Mouse (Mus musculus) embryo, embryonic 11.5 days (tissue): Measurements from ENCODE around the gene Gm10719.
A peak's percentile ranks its signal among the peaks of the same experiment; 100 is the strongest.
"Not testable (repeated sequence)": the region's sequence is repeated elsewhere in the genome, so short reads cannot be mapped to it uniquely, and the experiment has no call there.

Experiments
- DNase-seq: peaks from one replicate; pipeline ENCODE4 v3.0.0-alpha.2; 2012; ENCODE audit warnings: low read depth, low spot score

Gm10719 gene

DNA sequence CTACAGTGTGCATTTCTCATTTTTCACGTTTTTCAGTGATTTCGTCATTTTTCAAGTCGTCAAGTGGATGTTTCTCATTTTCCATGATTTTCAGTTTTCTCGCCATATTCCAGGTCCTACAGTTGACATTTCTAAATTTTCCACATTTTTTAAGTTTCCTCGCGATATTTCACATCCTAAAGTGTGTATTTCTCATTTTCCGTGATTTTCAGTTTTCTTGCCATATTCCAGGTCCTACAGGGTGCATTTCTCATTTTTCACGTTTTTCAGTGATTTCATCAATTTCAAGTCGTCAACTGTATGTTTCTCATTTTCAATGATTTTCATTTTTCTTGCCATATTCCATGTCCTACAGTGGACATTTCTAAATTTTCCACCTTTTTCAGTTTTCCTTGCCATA, at the start of gene Gm10719:
Gene Gm10719, plus strand, starts transcription at position 301 of the 400 bp plus-strand sequence.
- DNase-seq = not testable (repeated sequence)

DNA sequence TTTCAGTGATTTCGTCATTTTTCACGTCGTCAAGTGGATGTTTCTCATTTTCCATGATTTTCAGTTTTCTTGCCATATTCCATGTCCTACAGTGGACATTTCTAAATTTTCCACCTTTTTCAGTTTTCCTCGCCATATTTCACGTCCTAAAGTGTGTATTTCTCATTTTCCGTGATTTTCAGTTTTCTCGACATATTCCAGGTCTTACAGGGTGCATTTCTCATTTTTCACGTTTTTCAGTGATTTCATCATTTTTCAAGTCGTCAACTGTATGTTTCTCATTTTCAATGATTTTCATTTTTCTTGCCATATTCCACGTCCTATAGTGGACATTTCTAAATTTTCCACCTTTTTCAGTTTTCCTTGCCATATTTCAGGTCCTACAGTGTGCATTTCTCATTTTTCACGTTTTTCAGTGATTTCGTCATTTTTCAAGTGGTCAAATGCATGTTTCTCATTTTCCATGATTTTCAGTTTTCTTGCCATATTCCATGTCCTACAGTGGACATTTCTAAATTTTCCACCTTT, 16.7 kb upstream of the Gm10719 start, which contains the start of gene Gm10722:
Gene Gm10722, plus strand, starts transcription at position 478 of the 528 bp plus-strand sequence.
- DNase-seq = peak; percentile 27

- not testable (repeated sequence) for DNase-seq
Observed at GRCm38 (mm10) chr9:3001006-3001405, 16.2 kb upstream of the Gm10719 start.

GRCm38 (mm10) chr9:3001948-3002659, 15.1 kb upstream of the Gm10719 start:
- peak; percentile 9 for DNase-seq

DNA sequence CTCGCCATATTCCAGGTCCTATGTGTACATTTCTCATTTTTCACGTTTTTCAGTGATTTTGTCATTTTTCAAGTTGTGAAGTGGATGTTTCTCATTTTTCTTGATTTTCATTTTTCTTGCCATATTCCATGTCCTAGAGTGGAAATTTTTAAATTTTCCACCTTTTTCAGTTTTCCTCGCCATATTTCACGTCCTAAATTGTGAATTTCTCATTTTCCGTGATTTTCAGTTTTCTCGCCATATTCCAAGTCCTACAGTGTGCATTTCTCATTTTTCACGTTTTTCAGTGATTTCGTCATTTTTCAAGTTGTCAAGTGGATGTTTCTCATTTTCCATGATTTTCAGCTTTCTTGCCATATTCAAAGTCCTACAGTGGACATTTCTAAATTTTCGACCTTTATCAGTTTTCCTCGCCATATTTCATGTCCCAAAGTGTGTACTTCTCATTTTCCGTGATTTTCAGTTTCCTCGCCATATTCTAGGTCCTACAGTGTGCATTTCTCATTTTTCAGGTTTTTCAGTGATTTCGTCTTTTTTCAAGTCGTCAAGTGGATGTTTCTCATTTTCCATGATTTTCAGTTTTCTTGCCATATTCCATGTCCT, 14.3 kb upstream of the Gm10719 start, which contains the start of gene Gm11168:
Gene Gm11168, plus strand, starts transcription at position 553 of the 603 bp plus-strand sequence.
- DNase-seq = not testable (repeated sequence)

DNA sequence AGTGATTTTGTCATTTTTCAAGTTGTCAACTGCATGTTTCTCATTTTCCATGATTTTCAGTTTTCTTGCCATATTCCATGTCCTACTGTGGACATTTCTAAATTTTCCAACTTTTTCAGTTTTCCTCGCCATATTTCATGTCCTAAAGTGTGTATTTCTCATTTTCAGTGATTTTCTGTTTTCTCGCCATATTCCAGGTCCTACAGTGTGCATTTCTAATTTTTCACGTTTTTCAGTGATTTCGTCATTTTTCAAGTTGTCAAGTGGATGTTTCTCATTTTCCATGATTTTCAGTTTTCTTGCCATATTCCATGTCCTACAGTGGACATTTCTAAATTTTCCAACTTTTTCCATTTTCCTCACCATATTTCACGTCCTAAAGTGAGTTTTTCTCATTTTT, 11.0 kb upstream of the Gm10719 start:
- not testable (repeated sequence) for DNase-seq

DNA sequence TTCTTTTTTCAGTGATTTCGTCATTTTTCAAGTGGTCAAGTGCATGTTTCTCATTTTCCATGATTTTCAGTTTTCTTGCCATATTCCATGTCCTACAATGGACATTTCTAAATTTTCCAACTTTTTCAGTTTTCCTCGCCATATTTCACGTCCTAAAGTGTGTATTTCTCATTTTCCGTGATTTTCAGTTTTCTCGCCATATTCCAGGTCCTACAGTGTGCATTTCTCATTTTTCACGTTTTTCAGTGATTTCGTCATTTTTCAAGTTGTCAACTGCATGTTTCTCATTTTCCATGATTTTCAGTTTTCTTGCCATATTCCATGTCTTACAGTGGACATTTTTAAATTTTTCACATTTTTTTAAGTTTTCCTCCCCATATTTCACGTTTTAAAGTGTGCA, 10.6 kb upstream of the Gm10719 start:
- not testable (repeated sequence) for DNase-seq

DNA sequence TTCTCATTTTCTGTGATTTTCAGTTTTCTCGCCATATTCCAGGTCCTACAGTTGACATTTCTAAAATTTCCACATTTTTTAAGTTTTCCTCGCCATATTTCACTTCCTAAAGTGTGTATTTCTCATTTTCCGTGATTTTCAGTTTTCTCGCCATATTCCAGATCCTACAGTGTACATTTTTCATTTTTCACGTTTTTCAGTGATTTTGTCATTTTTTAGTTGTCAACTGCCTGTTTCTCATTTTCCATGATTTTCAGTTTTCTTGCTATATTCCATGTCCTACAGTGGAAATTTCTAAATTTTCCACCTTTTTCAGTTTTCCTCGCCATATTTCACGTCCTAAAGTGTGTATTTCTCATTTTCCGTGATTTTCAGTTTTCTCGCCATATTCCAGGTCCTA, 9.9 kb upstream of the Gm10719 start:
- DNase-seq = peak; percentile 14

GRCm38 (mm10) chr9:3009331-3009730, 7.9 kb upstream of the Gm10719 start:
- not testable (repeated sequence) for DNase-seq

DNA sequence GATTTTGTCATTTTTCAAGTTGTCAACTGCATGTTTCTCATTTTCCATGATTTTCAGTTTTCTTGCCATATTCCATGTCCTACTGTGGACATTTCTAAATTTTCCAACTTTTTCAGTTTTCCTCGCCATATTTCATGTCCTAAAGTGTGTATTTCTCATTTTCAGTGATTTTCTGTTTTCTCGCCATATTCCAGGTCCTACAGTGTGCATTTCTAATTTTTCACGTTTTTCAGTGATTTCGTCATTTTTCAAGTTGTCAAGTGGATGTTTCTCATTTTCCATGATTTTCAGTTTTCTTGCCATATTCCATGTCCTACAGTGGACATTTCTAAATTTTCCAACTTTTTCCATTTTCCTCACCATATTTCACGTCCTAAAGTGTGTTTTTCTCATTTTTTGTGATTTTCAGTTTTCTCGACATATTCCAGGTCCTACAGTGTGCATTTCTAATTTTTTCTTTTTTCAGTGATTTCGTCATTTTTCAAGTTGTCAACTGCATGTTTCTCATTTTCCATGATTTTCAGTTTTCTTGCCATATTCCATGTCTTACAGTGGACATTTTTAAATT, 5.1 kb upstream of the Gm10719 start:
- DNase-seq = not testable (repeated sequence)

DNA sequence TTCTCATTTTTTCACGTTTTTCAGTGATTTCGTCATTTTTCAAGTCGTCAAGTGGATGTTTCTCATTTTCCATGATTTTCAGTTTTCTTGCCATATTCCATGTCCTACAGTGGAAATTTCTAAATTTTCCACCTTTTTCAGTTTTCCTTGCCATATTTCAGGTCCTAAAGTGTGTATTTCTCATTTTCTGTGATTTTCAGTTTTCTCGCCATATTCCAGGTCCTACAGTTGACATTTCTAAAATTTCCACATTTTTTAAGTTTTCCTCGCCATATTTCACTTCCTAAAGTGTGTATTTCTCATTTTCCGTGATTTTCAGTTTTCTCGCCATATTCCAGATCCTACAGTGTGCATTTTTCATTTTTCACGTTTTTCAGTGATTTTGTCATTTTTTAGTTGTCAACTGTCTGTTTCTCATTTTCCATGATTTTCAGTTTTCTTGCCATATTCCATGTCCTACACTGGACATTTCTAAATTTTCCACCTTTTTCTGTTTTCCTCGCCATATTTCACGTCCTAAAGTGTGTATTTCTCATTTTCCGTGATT, 4.4 kb upstream of the Gm10719 start, which contains the start of gene Gm10721:
Gene Gm10721, plus strand, starts transcription at position 408 of the 547 bp plus-strand sequence.
- DNase-seq = not testable (repeated sequence)

DNA sequence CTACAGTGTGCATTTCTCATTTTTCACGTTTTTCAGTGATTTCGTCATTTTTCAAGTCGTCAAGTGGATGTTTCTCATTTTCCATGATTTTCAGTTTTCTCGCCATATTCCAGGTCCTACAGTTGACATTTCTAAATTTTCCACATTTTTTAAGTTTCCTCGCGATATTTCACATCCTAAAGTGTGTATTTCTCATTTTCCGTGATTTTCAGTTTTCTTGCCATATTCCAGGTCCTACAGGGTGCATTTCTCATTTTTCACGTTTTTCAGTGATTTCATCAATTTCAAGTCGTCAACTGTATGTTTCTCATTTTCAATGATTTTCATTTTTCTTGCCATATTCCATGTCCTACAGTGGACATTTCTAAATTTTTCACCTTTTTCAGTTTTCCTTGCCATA, 1.9 kb upstream of the Gm10719 start, which contains the start of gene Gm10720:
Gene Gm10720, plus strand, starts transcription at position 301 of the 400 bp plus-strand sequence.
- not testable (repeated sequence) for DNase-seq

GRCm38 (mm10) chr9:3015896-3016295, 1.3 kb upstream of the Gm10719 start:
- not testable (repeated sequence) for DNase-seq

DNA sequence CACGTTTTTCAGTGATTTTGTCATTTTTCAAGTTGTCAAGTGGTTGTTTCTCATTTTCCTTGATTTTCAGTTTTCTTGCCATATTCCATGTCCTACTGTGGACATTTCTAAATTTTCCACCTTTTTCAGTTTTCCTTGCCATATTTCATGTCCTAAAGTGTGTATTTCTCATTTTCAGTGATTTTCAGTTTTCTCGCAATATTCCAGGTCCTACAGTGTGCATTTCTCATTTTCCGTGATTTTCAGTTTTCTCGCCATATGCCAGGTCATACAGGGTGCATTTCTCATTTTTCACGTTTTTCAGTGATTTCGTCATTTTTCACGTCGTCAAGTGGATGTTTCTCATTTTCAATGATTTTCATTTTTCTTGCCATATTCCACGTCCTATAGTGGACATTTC, 1.7 kb downstream of the Gm10719 start:
- DNase-seq = not testable (repeated sequence)

- not testable (repeated sequence) for DNase-seq
Observed at GRCm38 (mm10) chr9:3019835-3020727, 2.9 kb downstream of the Gm10719 start.

- DNase-seq = peak; percentile 20
Observed at GRCm38 (mm10) chr9:3022316-3023008, 5.3 kb downstream of the Gm10719 start.

DNA sequence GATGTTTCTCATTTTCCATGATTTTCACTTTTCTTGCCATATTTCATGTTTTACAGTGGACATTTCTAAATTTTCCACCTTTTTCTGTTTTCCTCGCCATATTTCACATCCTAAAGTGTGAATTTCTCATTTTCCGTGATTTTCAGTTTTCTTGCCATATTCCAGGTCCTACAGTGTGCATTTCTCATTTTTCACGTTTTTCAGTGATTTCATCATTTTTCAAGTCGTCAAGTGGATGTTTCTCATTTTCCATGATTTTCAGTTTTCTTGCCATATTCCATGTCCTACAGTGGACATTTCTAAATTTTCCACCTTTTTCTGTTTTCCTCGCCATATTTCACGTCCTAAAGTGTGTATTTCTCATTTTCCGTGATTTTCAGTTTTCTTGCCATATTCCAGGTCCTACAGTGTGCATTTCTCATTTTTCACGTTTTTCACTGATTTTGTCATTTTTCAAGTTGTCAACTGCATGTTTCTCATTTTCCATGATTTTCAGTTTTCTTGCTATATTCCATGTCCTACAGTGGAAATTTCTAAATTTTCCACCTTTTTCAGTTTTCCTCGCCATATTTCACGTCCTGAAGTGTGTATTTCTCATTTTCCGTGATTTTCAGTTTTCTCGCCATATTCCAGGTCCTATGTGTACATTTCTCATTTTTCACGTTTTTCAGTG, 6.2 kb downstream of the Gm10719 start, which contains the start of gene Gm10718:
Gene Gm10718, plus strand, starts transcription at position 236 of the 673 bp plus-strand sequence.
- not testable (repeated sequence) for DNase-seq

GRCm38 (mm10) chr9:3023985-3024648, 6.9 kb downstream of the Gm10719 start:
- DNase-seq = not testable (repeated sequence)
